Mouse (Mus musculus) sigmoid colon, adult 10 weeks (tissue): Measurements from ENCODE around the gene 4933409G03Rik. TPM values are rescaled to one million over a fixed set of nuclear protein-coding genes. Genes with fewer than 3 reads are reported as not detected.

Experiments
- polyA plus RNA-seq: library from polyadenylated mRNA; stranded (reverse); fragments of 350-450 nt; fragmentation: Illumina TruSeq; extraction: RNeasy Lipid Tissue Mini Kit (QIAGEN cat#74804); gene quantifications from one replicate; pipeline ENCODE4 v1.2.3, GENCODE M21; 2014; ENCODE audit warnings: low read depth, low replicate concordance

Gene 4933409G03Rik
- polyA plus RNA-seq: not detected

DNA sequence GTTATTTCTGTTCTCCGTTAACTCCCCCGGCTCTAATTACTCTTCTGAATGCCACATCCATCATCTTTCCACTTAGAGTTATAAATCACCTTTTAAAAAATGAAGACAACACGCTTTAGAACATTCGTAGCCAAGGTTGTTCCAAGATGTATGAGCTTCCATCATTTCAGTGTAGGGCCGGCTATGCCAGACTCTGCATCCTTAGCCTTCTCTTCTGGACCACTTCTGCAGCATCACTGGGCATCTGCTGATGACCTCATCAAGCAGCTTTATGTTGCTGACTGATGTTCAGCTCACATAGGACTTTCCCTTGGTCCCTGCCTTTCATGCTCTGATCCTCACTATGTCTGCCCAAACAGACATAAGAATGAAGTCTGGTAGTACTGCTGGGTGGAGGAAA lies at the start of gene 4933409G03Rik:
Gene 4933409G03Rik, plus strand, starts transcription at position 301 of the 400 bp plus-strand sequence.

DNA sequence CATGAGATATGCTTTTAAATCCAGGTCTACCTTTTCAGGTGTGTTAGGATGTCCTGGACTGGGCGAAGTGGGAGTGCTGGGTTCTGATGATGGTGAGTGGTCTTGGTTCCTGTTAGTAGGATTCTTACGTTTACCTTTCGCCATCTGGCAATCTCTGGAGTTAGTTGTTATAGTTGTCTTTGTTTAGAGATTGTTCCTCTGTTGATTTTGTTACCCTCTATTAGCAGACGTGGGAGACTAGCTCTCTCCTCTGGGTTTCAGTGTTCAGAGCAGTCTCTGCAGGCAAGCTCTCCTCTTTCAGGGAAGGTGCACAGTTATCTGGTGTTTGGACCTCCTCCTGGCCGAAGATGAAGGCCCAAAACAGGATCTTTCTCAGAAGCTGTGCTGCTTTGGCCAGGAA lies 74.0 kb downstream of the 4933409G03Rik start, which contains the start of gene 4932414N04Rik:
Gene 4932414N04Rik, plus strand, starts transcription at position 301 of the 400 bp plus-strand sequence.

Other genes with a start within 250 kb of the 4933409G03Rik start
- gene Stk39, start 110.1 kb upstream of the 4933409G03Rik start, polyA plus RNA-seq: 54.0 TPM
- not detected for gene 4932414N04Rik, start 74.1 kb downstream of the 4933409G03Rik start, polyA plus RNA-seq